Mouse (Mus musculus) adrenal gland, postnatal 10 days (tissue): ENCODE measurements around the gene Crb1. TPM values are rescaled to one million over a fixed set of nuclear protein-coding genes. Genes with fewer than 3 reads are reported as not detected.
"Not testable (repeated sequence)": the region's sequence is repeated elsewhere in the genome, so short reads cannot be mapped to it uniquely, and the experiment has no call there.

Source experiments
- DNase-seq: peaks from one replicate; pipeline ENCODE4 v3.0.0; 2021; ENCODE audit warnings: mixed read lengths
- long read RNA-seq, 2 experiments: library from polyadenylated mRNA; stranded (forward); transcript quantifications; one replicate each; pipeline ENCODE4 v2.0.0; 2021
- total RNA-seq, 2 experiments: library from RNA; stranded (reverse); gene quantifications; 2 replicates each; pipeline ENCODE4 v1.2.3; 2021

The Crb1 gene
- total RNA-seq: under 1 TPM in 1 of 2 experiments, not detected in 1; 0.18 TPM
- long read RNA-seq, experiment 1: 0 reads
- long read RNA-seq, experiment 2: 0 reads

GRCm38 (mm10) chr1:139376638-139377286 is at the start of gene Crb1:
TSS of gene Crb1 (minus strand) at chr1:139377100.
- no peak for DNase-seq

GRCm38 (mm10) chr1:139425006-139425405 is 48.1 kb upstream of the Crb1 start:
- DNase-seq: no peak

GRCm38 (mm10) chr1:139423931-139424330 is 47.0 kb upstream of the Crb1 start:
- no peak for DNase-seq

GRCm38 (mm10) chr1:139422941-139423340 is 46.0 kb upstream of the Crb1 start:
- peak; percentile 25 for DNase-seq

- peak; percentile 91 for DNase-seq
These were observed 45.2 kb upstream of the Crb1 start, which contains the start of gene Zbtb41 for GRCm38 (mm10) chr1:139421875-139422791. TSS of gene Zbtb41 (plus strand) at chr1:139422288.

GRCm38 (mm10) chr1:139421521-139421874 is 44.6 kb upstream of the Crb1 start:
- DNase-seq: no peak

- DNase-seq: no peak
These were observed 36.6 kb upstream of the Crb1 start for GRCm38 (mm10) chr1:139413465-139413864.

- not testable (repeated sequence) for DNase-seq
These were observed 35.5 kb upstream of the Crb1 start for GRCm38 (mm10) chr1:139412365-139412764.

- DNase-seq: no peak
These were observed 30.8 kb upstream of the Crb1 start for GRCm38 (mm10) chr1:139407701-139408100.

- DNase-seq: no peak
These were observed 28.9 kb upstream of the Crb1 start for GRCm38 (mm10) chr1:139405766-139406165.

GRCm38 (mm10) chr1:139396589-139396988 is 19.7 kb upstream of the Crb1 start:
- DNase-seq: no peak

GRCm38 (mm10) chr1:139391747-139392146 is 14.8 kb upstream of the Crb1 start:
- no peak for DNase-seq

GRCm38 (mm10) chr1:139379621-139379984 is 2.7 kb upstream of the Crb1 start:
- DNase-seq: no peak

GRCm38 (mm10) chr1:139378861-139379620 is 2.1 kb upstream of the Crb1 start:
- DNase-seq: no peak

- DNase-seq: no peak
These were observed 1.0 kb downstream of the Crb1 start for GRCm38 (mm10) chr1:139375900-139376299.

GRCm38 (mm10) chr1:139371341-139371740 is 5.6 kb downstream of the Crb1 start:
- DNase-seq: no peak

GRCm38 (mm10) chr1:139348566-139348965 is 28.3 kb downstream of the Crb1 start:
- no peak for DNase-seq

GRCm38 (mm10) chr1:139346602-139347371 is 30.1 kb downstream of the Crb1 start:
- DNase-seq: no peak

GRCm38 (mm10) chr1:139346030-139346601 is 30.8 kb downstream of the Crb1 start:
- no peak for DNase-seq

- no peak for DNase-seq
These were observed 36.6 kb downstream of the Crb1 start for GRCm38 (mm10) chr1:139340178-139340859.

- no peak for DNase-seq
These were observed 39.9 kb downstream of the Crb1 start for GRCm38 (mm10) chr1:139336997-139337396.
